Comparison of ENCODE assay signal across 8 mouse cellular contexts in the genomic region with DNA sequence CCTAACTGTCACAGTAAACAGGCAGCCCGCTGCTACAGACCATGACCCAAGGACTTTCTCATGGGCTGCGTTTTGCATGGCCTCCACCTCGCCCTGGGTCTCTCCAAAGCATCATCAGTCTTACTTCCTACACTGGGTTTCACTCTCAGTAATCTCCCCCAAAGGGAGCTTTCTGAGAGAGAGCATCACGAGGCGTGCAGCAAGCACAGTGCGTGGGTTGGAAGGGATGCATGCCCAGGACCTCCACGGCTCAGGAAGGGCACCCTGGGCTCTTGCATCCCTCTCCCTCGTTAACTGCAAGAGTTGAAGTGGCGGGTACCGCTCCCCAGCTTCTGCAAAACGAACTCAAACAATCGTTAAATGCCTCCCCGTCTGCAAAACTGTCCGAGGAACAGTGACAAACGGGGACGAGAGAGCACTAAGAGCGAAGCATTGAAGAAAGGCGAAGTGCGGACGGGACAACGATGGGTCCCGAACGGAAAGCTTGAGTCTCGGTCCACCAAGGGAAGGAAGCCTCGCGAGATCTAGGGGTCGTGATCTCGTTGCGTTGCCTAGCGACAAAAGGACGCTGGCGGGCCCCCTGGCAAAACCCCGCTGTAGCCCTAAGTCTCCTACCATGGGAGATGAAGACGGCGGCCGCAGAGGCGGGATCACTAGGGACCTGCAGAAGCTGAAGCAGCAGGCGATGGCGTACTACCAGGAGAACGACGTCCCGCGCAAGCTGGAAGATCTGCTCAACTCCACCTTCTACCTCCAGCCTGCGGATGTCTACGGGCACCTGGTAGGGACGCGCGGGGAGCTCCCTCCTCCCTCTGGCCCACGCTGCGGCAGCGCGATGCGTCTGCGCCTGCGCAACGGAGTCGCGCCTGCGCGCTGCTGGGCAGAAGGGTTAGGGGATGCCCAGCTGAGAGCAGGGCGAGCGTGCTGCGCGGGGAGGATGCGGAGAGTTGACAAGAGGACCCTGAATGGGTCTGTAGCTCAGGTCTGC. TPM values are rescaled to one million over a fixed set of nuclear protein-coding genes. Genes with fewer than 3 reads are reported as not detected.
DNase-seq lines count a peak whose midpoint lies in the region; ATAC-seq and TF ChIP-seq lines count a peak whose summit lies in the region.

A gene (plus strand): TSS at position 585 of the 988 bp plus-strand sequence.
A gene (minus strand): TSS at position 814 of the 988 bp plus-strand sequence.

- peak within 1 kb of the TSS; percentile 68 for H3K9ac ChIP-seq in hindbrain, postnatal 0 days (replicated peaks; ENCODE audit: low read length)

- peak; percentile 99 for ATAC-seq in hindbrain, postnatal 0 days
- ATAC-seq in megakaryocyte, adult 5-6 weeks (ENCODE audit: poor library complexity, severe bottlenecking) = peak; percentile 73

- peak within 1 kb of the TSS; percentile 79 for H3K27ac ChIP-seq in gastrocnemius, adult 2 months
- H3K27ac ChIP-seq in hindbrain, postnatal 0 days = peak within 1 kb of the TSS; percentile 64
- H3K27ac ChIP-seq in left cerebral cortex, adult 2 months = peak within 1 kb of the TSS; percentile 90

- peaks cover 7% of the 10 kb centered on the region; the same call in 1 of the 2 replicates for H3K27me3 ChIP-seq in hindbrain, postnatal 0 days (ENCODE audit: insufficient read depth, low read length)

- H3K4me2 ChIP-seq in hindbrain, postnatal 0 days (ENCODE audit: low read depth, low read length) = peak within 1 kb of the TSS; percentile 98

- 0 out of 2 replicates have a peak, but pooled peaks cover 4% of the 10 kb centered on the region for H3K4me1 ChIP-seq in hindbrain, postnatal 0 days (ENCODE audit: insufficient read depth, low read length)

- H3K36me3 ChIP-seq in hindbrain, postnatal 0 days (ENCODE audit: insufficient read depth, low read length) = no peaks in the 10 kb centered on the region

- intact Hi-C loops in gastrocnemius, adult 2 months (cut with DNase I) = loop anchor here (10.0 kb wide), 1 partner anchor 402 kb away; a partner anchor contains a TSS
- intact Hi-C loops in left cerebral cortex, adult 2 months (cut with DNase I) = no loop called here

- DNase-seq in T-cell, adult 2 months (ENCODE audit: low spot score) = peak; percentile 94
- peak; percentile 97 to 98 for DNase-seq in cerebellum, postnatal 25 days
- peak; percentile 94 for DNase-seq in gastrocnemius, adult 2 months
- peak; percentile 96 for DNase-seq in hindbrain, postnatal 0 days (ENCODE audit: low spot score)
- DNase-seq in left cerebral cortex, adult 2 months (ENCODE audit: extremely low spot score in 1 of 2, low spot score in 2 of 2) = peak; percentile 95 to 97
- DNase-seq in right cerebral cortex, adult 2 months (ENCODE audit: low spot score in 2 of 2) = peak; percentile 93 to 96
- DNase-seq in urinary bladder, postnatal 14 days (ENCODE audit: low spot score) = peak; percentile 94

- WGBS in hindbrain, postnatal 0 days = under 1% methylated on average over 59 of the region's 65 CpGs

- no peak for TF ChIP-seq CTCF in gastrocnemius, adult 2 months (IDR thresholded peaks at IDR 0.05)
- TF ChIP-seq CTCF in hindbrain, postnatal 0 days (IDR thresholded peaks at IDR 0.05; ENCODE audit: low read depth) = peak; percentile 2; the same call in 1 of the 2 replicates
- no peak for TF ChIP-seq CTCF in left cerebral cortex, adult 2 months (IDR thresholded peaks at IDR 0.05)

- H3K9me3 ChIP-seq in hindbrain, postnatal 0 days (ENCODE audit: low read length) = no peaks in the 10 kb centered on the region

- peak within 1 kb of the TSS; percentile 82 for H3K4me3 ChIP-seq in gastrocnemius, adult 2 months
- H3K4me3 ChIP-seq in hindbrain, postnatal 0 days (ENCODE audit: low read length) = peak within 1 kb of the TSS; percentile 65
- peak within 1 kb of the TSS; percentile 88 for H3K4me3 ChIP-seq in left cerebral cortex, adult 2 months

RNA-seq across cellular contexts. Expression of the first gene that starts in this region (rescaled TPM):
- total RNA-seq in gastrocnemius, adult 2 months (2021) = not detected
- total RNA-seq in hindbrain, postnatal 0 days (2014; rRNA removed) = 1.5 and 2.0 TPM in 2 replicates
- 1.3 and 1.5 TPM in 2 replicates for polyA plus RNA-seq in hindbrain, postnatal 0 days (2015; fragmentation: Nextera tagmentation; extraction: Ambion mirVana)
- total RNA-seq in left cerebral cortex, adult 2 months (2021) = 1 to 10 TPM; 2.0 to 2.9 TPM
- total RNA-seq in megakaryocyte, adult 5-6 weeks (2015) = not detected in 2 replicates
- total RNA-seq in megakaryocyte, adult 5-6 weeks (2017) = not detected in 2 replicates

RNA-seq across cellular contexts. Expression of the second gene that starts in this region (rescaled TPM):
- total RNA-seq in gastrocnemius, adult 2 months (2021) = 1 to 10 TPM; 4.4 to 5.7 TPM
- 70.8 and 84.6 TPM in 2 replicates for total RNA-seq in hindbrain, postnatal 0 days (2014; rRNA removed)
- polyA plus RNA-seq in hindbrain, postnatal 0 days (2015; fragmentation: Nextera tagmentation; extraction: Ambion mirVana) = 52.8 and 56.1 TPM in 2 replicates
- 100 to 1,000 TPM; 208 to 220 TPM for total RNA-seq in left cerebral cortex, adult 2 months (2021)
- total RNA-seq in megakaryocyte, adult 5-6 weeks (2015) = 0.62 and 0.75 TPM in 2 replicates
- total RNA-seq in megakaryocyte, adult 5-6 weeks (2017) = 0.16 and 0.48 TPM in 2 replicates

Comparison
In these comparisons a context has a peak if more than half of its experiments do, and no peak if none do; other contexts are left out.
1. Peak in every context shown above with its lines: DNase-seq, ATAC-seq, H3K4me3 ChIP-seq and H3K27ac ChIP-seq.
2. RNA of the second gene that starts in this region (total RNA-seq): 208 to 220 TPM in left cerebral cortex, adult 2 months and 70.8 to 84.6 TPM in hindbrain, postnatal 0 days; 4.4 to 5.7 TPM in gastrocnemius, adult 2 months and 0.16 to 0.75 TPM in megakaryocyte, adult 5-6 weeks; every median in the first group is over 10 times any median in the second.
3. Peak in ATAC-seq in megakaryocyte, adult 5-6 weeks; RNA of the genes that start here not detected or under 1 TPM.